Mouse (Mus musculus): ENCODE data around the gene Slc2a5.

Gene Slc2a5

DNA sequence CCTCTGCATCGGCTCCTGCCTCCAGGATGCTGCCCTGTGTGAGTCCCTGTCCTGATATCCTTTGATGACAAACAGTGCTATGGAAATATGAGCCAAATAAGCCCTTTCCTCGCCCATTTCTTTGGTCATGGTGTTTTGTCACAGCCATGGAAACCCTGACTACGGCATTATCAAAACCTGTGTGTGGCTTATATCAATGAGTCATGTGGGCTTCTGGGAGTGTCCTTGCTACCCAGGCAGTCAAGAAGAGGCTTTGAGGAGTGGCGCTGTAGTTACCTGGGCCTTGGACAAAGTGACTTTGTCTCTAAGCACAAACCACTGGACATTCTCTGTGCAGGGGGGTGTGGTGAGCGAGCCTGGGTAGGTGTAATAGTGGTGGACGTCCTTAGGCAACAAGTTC lies 73.1 kb downstream of the Slc2a5 start:
- in situ Hi-C loops (cut with MboI; ENCODE audit: low sequenced_read_pairs) = no loop called here

Measured in CH12F3 (cell line).